Mouse (Mus musculus) Patski (cell line): ENCODE measurements at regions not wholly inside any gene's neighbourhood (a gene's known extent, or its start where the extent isn't known, plus 50 kb on each side); places are given as distances from the start of the nearest gene placed in this dataset.

Experiments used
- ATAC-seq: fragments of 100-300 bp; one replicate; pipeline ENCODE4 v1.8.0; 2021
- CTCF ChIA-PET: fragments of 350-600 bp; sonication (Branson Sonifier 250); formaldehyde crosslinking; loops from one replicate; lab custom pipeline; 2022; ENCODE audit warnings: inconsistent platforms; lab: Charles Lee
- POLR2A ChIA-PET: fragments of 350-600 bp; sonication (Branson Sonifier 250); formaldehyde crosslinking; loops from one replicate; lab custom pipeline; 2022; ENCODE audit warnings: antibody characterized with exemption, inconsistent platforms; lab: Charles Lee
- DNase-seq: peaks from one replicate; pipeline ENCODE4 v3.0.0-alpha.2; 2011; ENCODE audit warnings: low read depth, low spot score
- H3K27me3 ChIP-seq: fragments of 371-371 bp; one replicate; pipeline ENCODE4 v1.5.1; 2021
- CTCF ChIP-seq: fragments of 100-300 bp; IDR thresholded peaks from one replicate; pipeline ENCODE4 v1.5.1; 2021
- in situ Hi-C: fragments of 300-500 bp; cut with MboI; formaldehyde crosslinking; loops from 3 replicates; pipeline ENCODE4 v1.11.1; 2018; ENCODE audit warnings: low pct_unique_long_range_greater_than_20kb, mixed read lengths

DNA sequence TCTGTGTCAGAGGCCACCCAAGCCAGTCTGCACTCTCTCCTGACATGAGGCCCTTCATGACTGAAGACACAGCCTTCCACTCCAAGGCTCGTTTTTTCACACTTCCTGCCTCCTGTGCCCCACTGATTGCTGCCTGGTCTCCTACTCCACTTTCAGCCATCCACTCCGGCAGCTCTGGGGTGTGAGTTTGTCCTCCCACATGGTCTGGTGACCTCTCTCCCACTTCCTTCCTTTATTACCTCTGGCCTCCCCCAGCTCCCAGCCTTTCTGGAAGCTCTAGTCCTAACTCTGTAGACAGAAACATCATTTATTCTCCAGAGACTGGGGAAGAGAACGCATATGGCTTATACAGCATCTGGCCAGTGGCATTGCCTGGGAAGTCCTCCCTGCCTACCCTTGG, 349.0 kb downstream of the Ptpru start:
- in situ Hi-C loops: no loop called here
- no peak for DNase-seq
- ChIA-PET POLR2A (no interaction called here), CTCF (no interaction called here)
- TF ChIP-seq CTCF: no peak
- no peak for ATAC-seq
- peaks cover 5% of the 10 kb centered on the region for H3K27me3 ChIP-seq

DNA sequence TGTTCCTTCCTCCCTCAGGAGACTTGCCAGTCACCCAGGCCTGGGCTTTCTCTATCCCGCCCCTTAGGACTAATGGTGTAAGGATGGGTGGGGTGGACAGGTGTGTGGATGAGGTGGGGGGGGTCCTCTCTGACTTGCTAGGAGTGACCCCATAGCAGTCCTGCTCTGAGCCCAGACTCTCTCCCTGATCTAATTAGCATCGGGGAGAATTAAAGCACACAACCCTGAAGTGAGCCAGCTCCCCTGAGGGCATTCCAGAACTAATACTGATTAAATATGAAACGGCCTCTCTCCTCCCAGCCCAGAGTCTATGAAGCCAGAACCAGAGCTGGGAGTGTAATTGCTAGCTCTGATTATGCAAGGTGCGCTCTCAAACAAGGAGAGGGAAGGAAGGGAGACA, 346.1 kb downstream of the Ptpru start:
- in situ Hi-C loops: loop anchor here (10.0 kb wide), 1 partner anchor 527 kb away; no protein-coding TSS in a partner anchor
- ChIA-PET POLR2A (no interaction called here), CTCF (interaction anchor here (0.9 kb wide), 1 partner anchor 532 kb away, joined by 3 read pairs; no protein-coding TSS in a partner anchor)
- no peak for TF ChIP-seq CTCF
- no peak for ATAC-seq
- H3K27me3 ChIP-seq: peaks cover 5% of the 10 kb centered on the region
- no peak for DNase-seq

DNA sequence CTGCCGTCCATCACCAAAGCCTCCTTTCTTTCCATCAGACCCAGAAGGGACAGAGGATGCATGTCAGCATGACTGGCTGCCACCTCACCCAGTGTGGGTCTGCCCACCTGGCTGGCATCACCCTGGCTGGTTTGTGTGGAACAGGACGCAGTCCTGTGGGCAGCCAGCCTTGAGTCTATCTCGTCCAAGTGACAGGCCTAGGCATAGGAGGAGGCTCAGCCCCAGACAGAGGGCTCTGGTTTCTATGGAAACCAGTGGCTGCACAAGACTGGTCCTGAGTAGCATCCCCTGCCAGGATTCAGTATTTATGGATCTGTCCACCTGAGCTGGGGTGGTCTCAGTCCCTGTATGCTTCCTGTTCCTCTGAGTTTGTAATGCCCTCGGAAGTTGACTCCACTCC, 344.4 kb downstream of the Ptpru start:
- ChIA-PET POLR2A (no interaction called here), CTCF (no interaction called here)
- no peak for TF ChIP-seq CTCF
- ATAC-seq (no peak), DNase-seq (no peak)
- peaks cover 5% of the 10 kb centered on the region for H3K27me3 ChIP-seq
- in situ Hi-C loops: loop anchor here (10.0 kb wide), 1 partner anchor 529 kb away; no protein-coding TSS in a partner anchor

DNA sequence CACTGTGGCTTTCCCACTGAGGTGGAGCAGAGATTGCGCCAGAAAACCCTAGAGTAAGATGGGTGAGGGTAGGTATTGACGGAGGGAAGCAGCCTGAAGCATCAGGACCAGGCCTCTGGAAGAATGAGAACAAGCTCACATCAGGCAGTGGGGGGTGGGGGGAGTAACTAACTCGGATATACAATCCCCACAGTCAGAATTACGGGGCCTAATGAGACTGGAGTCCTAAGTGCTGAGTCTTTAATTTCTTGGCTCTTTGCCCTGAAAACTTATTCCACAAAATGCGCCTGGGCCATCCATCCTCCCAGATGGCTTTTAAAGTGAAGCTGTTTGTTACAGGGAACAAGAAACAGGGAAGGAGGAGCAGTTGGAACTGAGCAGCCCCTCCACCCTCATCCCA, 341.2 kb downstream of the Ptpru start:
- DNase-seq: no peak

DNA sequence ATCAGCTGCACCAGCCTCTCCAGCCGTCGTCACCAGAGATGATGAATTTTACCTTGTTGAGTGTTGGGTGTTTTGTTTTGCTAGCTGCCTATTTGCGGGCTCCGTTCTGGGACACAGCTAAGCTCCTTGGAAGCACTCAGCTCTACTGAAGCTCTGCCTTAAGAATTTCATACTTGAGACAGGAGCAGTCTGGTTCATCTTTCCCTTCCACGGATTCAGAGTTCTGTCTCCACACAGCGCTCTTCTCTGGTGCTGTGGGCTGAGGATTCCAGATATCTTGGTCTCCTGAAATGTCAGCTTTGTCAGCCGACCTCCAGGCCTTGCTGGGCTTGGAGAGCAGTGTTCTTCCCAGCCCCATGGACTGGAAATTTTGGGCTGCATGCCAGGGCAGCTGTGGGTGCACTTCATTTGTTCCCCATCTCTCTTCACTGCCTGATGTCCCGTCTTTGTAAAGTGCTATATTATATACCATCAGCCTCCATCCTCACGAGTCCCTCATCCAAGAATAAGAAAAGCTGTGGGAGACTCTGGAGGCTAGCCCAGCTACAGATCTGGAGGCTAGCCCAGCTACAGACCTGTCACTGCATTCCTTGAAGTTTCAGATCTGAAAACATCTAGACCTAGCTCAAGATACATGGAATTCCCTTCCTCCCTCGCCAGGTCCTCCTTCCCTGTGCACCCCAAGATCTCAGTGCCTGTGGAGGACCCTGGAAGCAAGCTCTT, 337.0 kb downstream of the Ptpru start:
- ATAC-seq (no peak), DNase-seq (no peak)
- TF ChIP-seq CTCF: no peak
- POLR2A ChIA-PET: no interaction called here
- in situ Hi-C loops: no loop called here
- CTCF ChIA-PET: no interaction called here
- H3K27me3 ChIP-seq: no peaks in the 10 kb centered on the region

More for the DNA sequence above, 341.2 kb downstream of the Ptpru start:
- ChIA-PET POLR2A (no interaction called here), CTCF (no interaction called here)
- H3K27me3 ChIP-seq: peaks cover 5% of the 10 kb centered on the region
- TF ChIP-seq CTCF: no peak
- ATAC-seq: no peak
- in situ Hi-C loops: loop anchor here (10.0 kb wide), 1 partner anchor 532 kb away; no protein-coding TSS in a partner anchor

DNA sequence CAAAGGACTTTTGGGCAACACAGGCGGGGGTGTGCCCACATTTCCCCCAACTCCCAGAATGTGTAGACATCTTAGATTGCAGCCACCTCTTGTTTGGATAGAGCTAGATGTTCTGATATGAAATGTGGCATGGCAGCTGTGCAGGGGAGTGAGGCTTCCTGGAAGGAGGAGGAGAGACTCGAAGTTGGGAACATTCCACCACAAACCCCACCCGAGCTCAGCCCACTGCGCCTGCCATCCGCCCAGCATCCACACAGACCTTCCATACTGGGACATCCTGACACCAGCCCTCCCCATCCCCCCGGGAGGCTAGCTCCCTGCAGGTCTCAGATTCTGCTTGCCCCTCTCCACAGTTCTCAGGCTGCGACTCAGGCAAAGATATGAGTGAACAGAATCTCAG, 329.9 kb downstream of the Ptpru start:
- in situ Hi-C loops: no loop called here
- no peaks in the 10 kb centered on the region for H3K27me3 ChIP-seq
- ChIA-PET POLR2A (no interaction called here), CTCF (no interaction called here)
- DNase-seq (no peak), ATAC-seq (no peak)
- TF ChIP-seq CTCF: no peak

DNA sequence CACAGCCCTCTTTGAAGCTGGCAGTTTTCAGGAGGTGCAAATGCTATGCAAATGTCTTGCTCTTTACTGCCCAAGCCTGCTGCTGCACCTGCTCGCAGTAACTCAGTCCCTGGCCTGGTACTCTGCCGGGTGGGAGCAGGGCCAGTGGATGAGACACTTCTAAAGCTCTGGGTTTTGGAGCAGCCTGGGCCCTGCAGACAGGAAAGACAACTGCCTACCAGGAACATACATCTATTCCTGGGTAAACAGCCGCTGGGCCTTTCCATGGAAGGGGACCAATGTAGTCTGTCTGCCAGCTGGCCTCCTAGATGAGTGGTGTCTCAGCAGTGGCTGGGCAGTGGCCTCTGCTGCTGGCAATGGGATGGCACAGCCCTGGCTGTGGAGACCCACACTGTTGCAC, 326.5 kb downstream of the Ptpru start:
- TF ChIP-seq CTCF: no peak
- DNase-seq (no peak), ATAC-seq (no peak)
- H3K27me3 ChIP-seq: no peaks in the 10 kb centered on the region
- in situ Hi-C loops: no loop called here
- ChIA-PET POLR2A (no interaction called here), CTCF (no interaction called here)

DNA sequence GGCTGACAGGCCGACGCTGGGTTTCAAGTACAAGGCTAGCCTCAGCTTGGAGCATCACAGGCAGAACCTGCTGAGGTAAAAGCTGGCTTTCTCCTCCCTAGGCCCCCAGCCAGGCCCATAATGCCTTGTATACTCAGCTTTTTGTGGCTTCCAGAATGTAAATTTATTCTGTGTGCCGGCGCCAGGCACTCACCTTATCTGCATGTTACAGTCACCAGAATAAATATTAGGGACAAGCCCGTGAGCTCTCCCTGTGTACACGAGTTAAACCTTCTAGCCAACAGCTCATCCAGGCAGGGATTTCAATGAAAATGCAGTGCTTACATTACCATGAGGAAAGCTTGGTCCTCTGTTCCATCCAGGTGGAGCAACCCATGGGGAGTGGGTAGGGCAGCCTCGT, 325.3 kb downstream of the Ptpru start:
- ATAC-seq: no peak
- no peak for TF ChIP-seq CTCF
- in situ Hi-C loops: no loop called here
- POLR2A ChIA-PET: no interaction called here
- CTCF ChIA-PET: no interaction called here
- no peaks in the 10 kb centered on the region for H3K27me3 ChIP-seq
- DNase-seq: no peak

DNA sequence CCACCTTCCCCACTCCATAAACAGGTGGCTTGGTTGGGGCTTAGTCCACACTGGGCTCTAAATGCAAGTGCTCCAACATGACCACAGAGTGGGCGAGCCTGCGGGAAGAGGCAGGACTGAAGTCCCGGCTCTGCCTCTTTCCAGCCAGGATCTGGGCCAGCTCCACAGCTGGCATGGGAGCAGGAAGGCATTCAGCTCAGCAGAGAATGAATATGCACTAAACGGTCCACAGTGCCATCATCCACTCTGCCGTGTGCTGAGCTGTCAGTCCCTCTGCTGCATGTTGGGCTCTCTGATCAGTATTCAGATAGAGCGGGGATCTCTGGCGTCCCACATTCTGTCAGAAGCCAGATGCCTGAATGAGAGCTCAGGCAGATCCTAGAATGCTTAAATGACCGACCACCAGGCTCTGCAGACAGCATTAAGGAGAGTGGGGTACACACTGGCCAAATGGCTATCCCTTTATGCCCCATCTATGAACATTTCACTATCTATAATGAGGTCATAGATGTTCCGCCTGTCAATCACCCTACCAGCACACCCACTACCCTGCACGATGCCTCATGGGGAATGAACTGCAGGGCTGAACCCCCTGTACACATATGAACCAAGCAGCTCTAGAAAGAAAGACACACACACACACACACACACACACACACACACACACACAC, 317.3 kb downstream of the Ptpru start:
- in situ Hi-C loops: no loop called here
- ChIA-PET POLR2A (no interaction called here), CTCF (no interaction called here)
- ATAC-seq: no peak
- no peak for TF ChIP-seq CTCF
- peaks cover 4% of the 10 kb centered on the region for H3K27me3 ChIP-seq
- DNase-seq: no peak

DNA sequence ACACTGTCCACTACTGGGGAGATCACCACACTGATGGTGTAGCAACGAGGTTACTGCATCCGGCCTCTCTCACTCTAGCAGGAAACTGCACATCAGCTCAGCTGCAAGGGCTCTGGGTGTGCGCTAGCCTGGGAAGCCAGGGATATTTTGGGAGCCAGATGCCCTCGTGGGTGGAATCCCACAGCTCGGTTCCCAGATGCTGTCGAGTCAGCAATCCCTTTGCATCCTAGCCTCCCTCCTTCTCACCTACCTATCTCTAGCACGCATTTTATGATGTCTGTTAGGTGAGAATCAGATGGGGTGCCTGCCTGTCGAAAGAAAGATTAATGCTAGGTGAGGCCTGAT, 316.8 kb downstream of the Ptpru start:
- ChIA-PET CTCF (no interaction called here), POLR2A (no interaction called here)
- in situ Hi-C loops: no loop called here
- ATAC-seq (no peak), DNase-seq (no peak)
- H3K27me3 ChIP-seq: peaks cover 4% of the 10 kb centered on the region
- no peak for TF ChIP-seq CTCF

DNA sequence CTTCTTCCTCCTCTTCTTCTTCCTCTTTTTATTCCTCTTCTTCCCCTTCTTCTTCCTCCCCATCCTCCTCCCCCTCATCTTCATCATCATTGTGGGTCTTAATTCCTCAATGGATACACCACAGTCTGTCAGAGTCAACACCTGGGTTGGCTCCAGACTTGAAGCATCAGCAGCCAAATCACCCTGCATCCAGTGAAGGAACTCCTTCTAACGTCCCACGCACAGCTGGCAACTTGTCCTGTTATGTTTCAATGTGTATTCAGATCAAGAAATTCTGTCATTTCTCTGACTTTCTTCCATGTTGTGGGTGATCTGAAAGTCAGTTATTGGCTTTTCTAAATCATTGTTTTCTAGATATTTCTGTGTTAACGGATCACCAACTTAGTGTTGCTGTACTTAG, 312.9 kb downstream of the Ptpru start:
- TF ChIP-seq CTCF: no peak
- ATAC-seq: no peak
- H3K27me3 ChIP-seq: peaks cover 4% of the 10 kb centered on the region
- POLR2A ChIA-PET: no interaction called here
- CTCF ChIA-PET: no interaction called here
- in situ Hi-C loops: no loop called here
- no peak for DNase-seq

DNA sequence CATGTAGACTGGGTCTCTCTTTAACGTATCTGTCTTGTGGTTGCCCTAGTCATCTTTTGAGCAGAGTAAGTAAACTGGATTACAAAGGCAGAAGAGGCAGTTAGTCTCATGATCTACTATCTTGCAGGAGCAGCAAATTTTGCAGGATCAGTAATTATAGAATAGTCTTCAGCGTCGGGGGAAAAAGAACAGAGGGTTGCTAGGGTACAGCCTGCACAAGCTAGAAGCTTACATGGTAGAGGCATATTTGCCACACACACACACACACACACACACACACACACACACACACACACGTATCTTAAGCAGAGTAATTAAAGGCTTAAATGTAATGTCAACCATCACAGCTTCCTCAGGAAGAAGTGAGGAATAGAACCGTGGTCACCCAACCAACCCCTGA, 307.6 kb downstream of the Ptpru start:
- ChIA-PET POLR2A (no interaction called here), CTCF (no interaction called here)
- no peaks in the 10 kb centered on the region for H3K27me3 ChIP-seq
- no peak for ATAC-seq
- DNase-seq: no peak
- TF ChIP-seq CTCF: no peak
- in situ Hi-C loops: no loop called here
